Mouse (Mus musculus): Measurements from ENCODE around the gene Ptcra. TPM values are rescaled to one million over a fixed set of nuclear protein-coding genes. Genes with fewer than 3 reads are reported as not detected.

The Ptcra gene
- polyA plus RNA-seq, 1 experiment from 2014 or later, result 0.41 TPM

GRCm38 (mm10) chr17:46745506-46745905, 18.0 kb downstream of the Ptcra start:
- no peak overlapping the region for H3K4me3 ChIP-seq (replicated peaks)
- no peak for ATAC-seq (ENCODE audit: insufficient number of reproducible peaks, low FRiP score, low TSS enrichment, low read depth)
- H3K4me1 ChIP-seq, result peaks cover under 1% of the 10 kb centered on the region; the same call in 1 of the 2 replicates
- H3K27me3 ChIP-seq, result no peaks in the 10 kb centered on the region
- peaks cover 36% of the 10 kb centered on the region for H3K36me3 ChIP-seq
- H3K9ac ChIP-seq, result no peak overlapping the region
- no peaks in the 10 kb centered on the region for H3K9me3 ChIP-seq (replicated peaks)
- H3K27ac ChIP-seq (replicated peaks), result no peak overlapping the region
- 59% methylated on average over 2 of the region's 2 CpGs for WGBS
- H3K4me2 ChIP-seq (replicated peaks), result no peak overlapping the region

- H3K9me3 ChIP-seq (replicated peaks), result no peaks in the 10 kb centered on the region
- H3K27ac ChIP-seq (replicated peaks), result no peak overlapping the region
- H3K9ac ChIP-seq, result no peak overlapping the region
- no peak overlapping the region for H3K4me2 ChIP-seq (replicated peaks)
- peaks cover 36% of the 10 kb centered on the region for H3K36me3 ChIP-seq
- WGBS, result 84% methylated on average over 9 of the region's 9 CpGs
- no peak overlapping the region for H3K4me3 ChIP-seq (replicated peaks)
- H3K27me3 ChIP-seq, result no peaks in the 10 kb centered on the region
- H3K4me1 ChIP-seq, result no peaks in the 10 kb centered on the region
- ATAC-seq (ENCODE audit: insufficient number of reproducible peaks, low FRiP score, low TSS enrichment, low read depth), result no peak
These were observed 20.5 kb downstream of the Ptcra start for GRCm38 (mm10) chr17:46742986-46743385.

GRCm38 (mm10) chr17:46741305-46741704, 22.2 kb downstream of the Ptcra start:
- no peak overlapping the region for H3K4me2 ChIP-seq (replicated peaks)
- H3K4me3 ChIP-seq (replicated peaks), result no peak overlapping the region
- WGBS, result 92% methylated on average over 6 of the region's 6 CpGs
- H3K27me3 ChIP-seq, result no peaks in the 10 kb centered on the region
- H3K36me3 ChIP-seq, result peaks cover 36% of the 10 kb centered on the region
- H3K9ac ChIP-seq, result no peak overlapping the region
- ATAC-seq (ENCODE audit: insufficient number of reproducible peaks, low FRiP score, low TSS enrichment, low read depth), result no peak
- no peak overlapping the region for H3K27ac ChIP-seq (replicated peaks)
- H3K9me3 ChIP-seq (replicated peaks), result no peaks in the 10 kb centered on the region
- H3K4me1 ChIP-seq, result no peaks in the 10 kb centered on the region

- 58% methylated on average over 9 of the region's 10 CpGs for WGBS
- no peak overlapping the region for H3K4me2 ChIP-seq (replicated peaks)
- H3K4me3 ChIP-seq (replicated peaks), result no peak overlapping the region
- no peaks in the 10 kb centered on the region for H3K4me1 ChIP-seq
- H3K9ac ChIP-seq, result no peak overlapping the region
- no peaks in the 10 kb centered on the region for H3K9me3 ChIP-seq (replicated peaks)
- H3K27ac ChIP-seq (replicated peaks), result no peak overlapping the region
- no peaks in the 10 kb centered on the region for H3K27me3 ChIP-seq
- no peak for ATAC-seq (ENCODE audit: insufficient number of reproducible peaks, low FRiP score, low TSS enrichment, low read depth)
- H3K36me3 ChIP-seq, result peaks cover 22% of the 10 kb centered on the region
These were observed 27.4 kb downstream of the Ptcra start for GRCm38 (mm10) chr17:46736160-46736559.

GRCm38 (mm10) chr17:46735287-46735686, 28.2 kb downstream of the Ptcra start:
- no peak overlapping the region for H3K27ac ChIP-seq (replicated peaks)
- H3K27me3 ChIP-seq, result no peaks in the 10 kb centered on the region
- no peak overlapping the region for H3K4me3 ChIP-seq (replicated peaks)
- no peak overlapping the region for H3K9ac ChIP-seq
- H3K4me1 ChIP-seq, result no peaks in the 10 kb centered on the region
- no peaks in the 10 kb centered on the region for H3K9me3 ChIP-seq (replicated peaks)
- ATAC-seq (ENCODE audit: insufficient number of reproducible peaks, low FRiP score, low TSS enrichment, low read depth), result no peak
- 81% methylated on average over 7 of the region's 7 CpGs for WGBS
- peaks cover 22% of the 10 kb centered on the region for H3K36me3 ChIP-seq
- H3K4me2 ChIP-seq (replicated peaks), result no peak overlapping the region

GRCm38 (mm10) chr17:46734055-46734454, 29.5 kb downstream of the Ptcra start:
- WGBS, result 90% methylated on average over 3 of the region's 3 CpGs
- Histone ChIP-seq H3K27me3 (peaks cover 1% of the 10 kb centered on the region; the same call in 1 of the 2 replicates), H3K9me3 (replicated peaks) (no peaks in the 10 kb centered on the region), H3K9ac (no peak overlapping the region), H3K27ac (replicated peaks) (no peak overlapping the region), H3K4me3 (replicated peaks) (no peak overlapping the region), H3K4me1 (peaks cover 1% of the 10 kb centered on the region), H3K4me2 (replicated peaks) (no peak overlapping the region), H3K36me3 (peaks cover 22% of the 10 kb centered on the region)
- no peak for ATAC-seq (ENCODE audit: insufficient number of reproducible peaks, low FRiP score, low TSS enrichment, low read depth)

- no peak within 1 kb of the TSS for H3K27ac ChIP-seq (replicated peaks)
- peak; percentile 15; the same call in 1 of the 2 replicates for ATAC-seq (ENCODE audit: insufficient number of reproducible peaks, low FRiP score, low TSS enrichment, low read depth)
- peak within 1 kb of the TSS; percentile 47 for H3K4me2 ChIP-seq (replicated peaks)
- no peak within 1 kb of the TSS for H3K9ac ChIP-seq
- H3K4me3 ChIP-seq (replicated peaks), result peak within 1 kb of the TSS; percentile 28
- H3K4me1 ChIP-seq, result peaks cover 9% of the 10 kb centered on the region
- H3K9me3 ChIP-seq (replicated peaks), result no peaks in the 10 kb centered on the region
- peaks cover 6% of the 10 kb centered on the region; the same call in 1 of the 2 replicates for H3K27me3 ChIP-seq
- WGBS, result 12% methylated on average over 24 of the region's 24 CpGs
- peaks cover 25% of the 10 kb centered on the region for H3K36me3 ChIP-seq
These were observed 34.6 kb downstream of the Ptcra start, which contains the start of gene Gnmt for GRCm38 (mm10) chr17:46728904-46729318. Gene Gnmt (minus strand): TSS chr17:46729168.

- peaks cover 6% of the 10 kb centered on the region; the same call in 1 of the 2 replicates for H3K27me3 ChIP-seq
- H3K9ac ChIP-seq, result no peak overlapping the region
- WGBS, result 44% methylated on average over 11 of the region's 11 CpGs
- peaks cover 30% of the 10 kb centered on the region for H3K36me3 ChIP-seq
- H3K4me1 ChIP-seq, result peaks cover 9% of the 10 kb centered on the region
- no peak overlapping the region for H3K27ac ChIP-seq (replicated peaks)
- H3K4me3 ChIP-seq (replicated peaks), result peak overlapping the region; percentile 28
- peak overlapping the region; percentile 47 for H3K4me2 ChIP-seq (replicated peaks)
- H3K9me3 ChIP-seq (replicated peaks), result no peaks in the 10 kb centered on the region
- no peak for ATAC-seq (ENCODE audit: insufficient number of reproducible peaks, low FRiP score, low TSS enrichment, low read depth)
These were observed 35.0 kb downstream of the Ptcra start for GRCm38 (mm10) chr17:46728496-46728895.

- WGBS, result 26% methylated on average over 6 of the region's 6 CpGs
- Histone ChIP-seq H3K27ac (replicated peaks) (no peak overlapping the region), H3K4me3 (replicated peaks) (no peak overlapping the region), H3K9me3 (replicated peaks) (no peaks in the 10 kb centered on the region), H3K36me3 (peaks cover 34% of the 10 kb centered on the region), H3K4me2 (replicated peaks) (no peak overlapping the region), H3K9ac (no peak overlapping the region), H3K4me1 (peaks cover 9% of the 10 kb centered on the region), H3K27me3 (peaks cover 6% of the 10 kb centered on the region; the same call in 1 of the 2 replicates)
- ATAC-seq (ENCODE audit: insufficient number of reproducible peaks, low FRiP score, low TSS enrichment, low read depth), result no peak
These were observed 35.5 kb downstream of the Ptcra start for GRCm38 (mm10) chr17:46728021-46728420.

- no peak for ATAC-seq (ENCODE audit: insufficient number of reproducible peaks, low FRiP score, low TSS enrichment, low read depth)
- H3K4me2 ChIP-seq (replicated peaks), result no peak overlapping the region
- H3K27ac ChIP-seq (replicated peaks), result no peak overlapping the region
- no peak overlapping the region for H3K9ac ChIP-seq
- H3K27me3 ChIP-seq, result peaks cover 6% of the 10 kb centered on the region; the same call in 1 of the 2 replicates
- H3K4me3 ChIP-seq (replicated peaks), result no peak overlapping the region
- H3K9me3 ChIP-seq (replicated peaks), result no peaks in the 10 kb centered on the region
- WGBS, result 85% methylated on average over 11 of the region's 11 CpGs
- peaks cover 39% of the 10 kb centered on the region for H3K36me3 ChIP-seq
- H3K4me1 ChIP-seq, result peaks cover 9% of the 10 kb centered on the region
These were observed 36.2 kb downstream of the Ptcra start for GRCm38 (mm10) chr17:46727271-46727670.

- Histone ChIP-seq H3K9me3 (replicated peaks) (no peaks in the 10 kb centered on the region), H3K36me3 (peaks cover 52% of the 10 kb centered on the region), H3K4me3 (replicated peaks) (no peak overlapping the region), H3K4me1 (peaks cover 9% of the 10 kb centered on the region), H3K4me2 (replicated peaks) (no peak overlapping the region), H3K27ac (replicated peaks) (no peak overlapping the region), H3K9ac (no peak overlapping the region), H3K27me3 (peaks cover 6% of the 10 kb centered on the region; the same call in 1 of the 2 replicates)
- no peak for ATAC-seq (ENCODE audit: insufficient number of reproducible peaks, low FRiP score, low TSS enrichment, low read depth)
- 92% methylated on average over 26 of the region's 26 CpGs for WGBS
These were observed 37.5 kb downstream of the Ptcra start for GRCm38 (mm10) chr17:46725731-46726645.
